Mouse (Mus musculus): ENCODE data around the gene Sco1. TPM values are rescaled to one million over a fixed set of nuclear protein-coding genes. Genes with fewer than 3 reads are reported as not detected.
"Not testable (repeated sequence)": the region's sequence is repeated elsewhere in the genome, so short reads cannot be mapped to it uniquely, and the experiment has no call there.

Sco1 gene
- 23.7 and 26.4 TPM in 2 replicates for polyA plus RNA-seq (2016; fragmentation: Nextera tagmentation; extraction: Ambion mirVana)

DNA sequence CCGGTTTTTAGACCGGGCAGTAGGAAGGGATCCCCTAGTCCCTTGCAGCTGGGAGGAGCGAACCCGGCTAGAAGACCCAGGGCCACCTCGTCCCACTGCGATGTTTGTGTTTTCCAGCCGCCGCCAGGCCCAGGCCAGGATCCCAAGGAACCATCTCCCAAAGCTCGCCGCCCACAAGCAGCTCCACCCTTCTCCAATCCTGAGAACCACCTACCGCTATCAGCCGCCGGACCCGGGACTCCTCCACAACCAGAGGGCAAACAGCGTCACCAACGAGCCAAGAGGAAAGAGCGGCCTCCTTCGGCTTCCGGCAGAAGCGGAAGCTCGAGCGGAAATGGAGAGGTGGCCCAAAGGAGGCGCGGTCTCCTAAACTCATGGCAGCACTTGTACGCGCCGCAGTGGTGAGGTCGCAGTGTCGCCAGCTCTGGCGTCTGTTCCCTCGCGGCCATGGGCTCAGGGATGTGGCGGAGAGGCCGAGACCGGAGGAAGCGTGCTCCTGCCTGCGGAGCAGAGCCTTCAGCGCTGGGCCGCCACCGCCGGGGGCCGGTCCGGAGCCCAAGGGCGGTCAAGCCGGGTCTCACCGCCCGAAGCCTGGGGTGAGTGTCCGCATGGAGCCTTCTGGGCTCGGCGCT, at the start of gene Sco1, which contains the start of gene Adprm:
TSS of gene Sco1 (plus strand) at position 350 of the 632 bp plus-strand sequence.
TSS of gene Adprm (minus strand) at position 274 of the 632 bp plus-strand sequence.
- Histone ChIP-seq H3K4me1 (peaks cover 20% of the 10 kb centered on the region), H3K9me3 (no peaks in the 10 kb centered on the region), H3K27ac (replicated peaks) (peak within 1 kb of the TSS; percentile 86), H3K36me3 (replicated peaks) (peaks cover 55% of the 10 kb centered on the region), H3K27me3 (replicated peaks; ENCODE audit: low read depth, poor library complexity, severe bottlenecking) (no peaks in the 10 kb centered on the region), H3K4me3 (peak within 1 kb of the TSS; percentile 88)
- DNase-seq (ENCODE audit: low spot score): peak; percentile 89
- under 1% methylated on average over 50 of the region's 50 CpGs for WGBS

DNA sequence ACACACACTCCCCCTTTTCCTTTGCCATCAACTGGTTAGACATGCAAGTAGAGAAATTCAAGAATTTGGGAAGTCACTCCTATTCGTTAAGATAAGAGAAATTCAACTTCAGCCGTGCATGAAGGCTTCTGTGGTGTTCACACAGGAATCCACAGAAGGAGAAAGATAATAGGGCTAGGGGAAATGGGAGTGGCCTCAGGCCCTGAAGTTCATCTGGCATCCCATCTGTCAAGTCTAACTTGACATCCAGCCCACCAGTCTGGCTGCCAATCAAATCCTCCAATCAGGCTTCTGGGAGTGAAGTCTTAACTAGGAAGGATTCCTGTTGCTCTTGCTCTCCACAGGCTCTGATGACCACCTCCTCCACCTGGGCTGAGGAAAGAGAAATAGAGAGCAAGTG, 49.6 kb upstream of the Sco1 start:
- no peaks in the 10 kb centered on the region for H3K9me3 ChIP-seq
- no peaks in the 10 kb centered on the region for H3K36me3 ChIP-seq (replicated peaks)
- no peak overlapping the region for H3K4me3 ChIP-seq
- H3K27ac ChIP-seq (replicated peaks): no peak overlapping the region
- H3K27me3 ChIP-seq (replicated peaks; ENCODE audit: low read depth, poor library complexity, severe bottlenecking): no peaks in the 10 kb centered on the region
- DNase-seq (ENCODE audit: low spot score): no peak
- peaks cover 29% of the 10 kb centered on the region for H3K4me1 ChIP-seq
- WGBS: 75% methylated on average over 2 of the region's 2 CpGs

DNA sequence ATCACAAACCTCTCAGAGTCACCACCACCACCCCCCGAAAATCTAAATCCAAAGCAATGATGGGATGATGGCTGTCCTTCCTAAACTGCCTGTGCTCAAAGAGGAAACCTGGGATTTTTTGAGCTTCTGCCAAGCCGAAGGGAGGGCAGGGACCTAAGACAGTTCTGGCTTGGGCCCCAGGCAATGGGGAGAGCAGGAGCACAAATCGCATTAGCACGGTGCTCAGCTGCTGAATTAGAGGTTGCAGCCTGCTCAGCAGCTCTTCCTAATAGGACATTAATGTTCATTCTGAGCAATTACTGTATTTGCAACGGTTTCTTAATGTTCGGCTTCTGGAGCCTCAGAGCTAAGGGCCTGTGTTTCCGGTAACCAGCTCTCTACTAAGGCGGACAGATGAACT, 44.5 kb upstream of the Sco1 start:
- Histone ChIP-seq H3K4me3 (no peak overlapping the region), H3K27me3 (replicated peaks; ENCODE audit: low read depth, poor library complexity, severe bottlenecking) (peaks cover 5% of the 10 kb centered on the region; the same call in 1 of the 2 replicates), H3K27ac (replicated peaks) (no peak overlapping the region), H3K4me1 (peaks cover 25% of the 10 kb centered on the region), H3K9me3 (no peaks in the 10 kb centered on the region), H3K36me3 (replicated peaks) (no peaks in the 10 kb centered on the region)
- 65% methylated on average over 8 of the region's 8 CpGs for WGBS
- DNase-seq (ENCODE audit: low spot score): no peak

DNA sequence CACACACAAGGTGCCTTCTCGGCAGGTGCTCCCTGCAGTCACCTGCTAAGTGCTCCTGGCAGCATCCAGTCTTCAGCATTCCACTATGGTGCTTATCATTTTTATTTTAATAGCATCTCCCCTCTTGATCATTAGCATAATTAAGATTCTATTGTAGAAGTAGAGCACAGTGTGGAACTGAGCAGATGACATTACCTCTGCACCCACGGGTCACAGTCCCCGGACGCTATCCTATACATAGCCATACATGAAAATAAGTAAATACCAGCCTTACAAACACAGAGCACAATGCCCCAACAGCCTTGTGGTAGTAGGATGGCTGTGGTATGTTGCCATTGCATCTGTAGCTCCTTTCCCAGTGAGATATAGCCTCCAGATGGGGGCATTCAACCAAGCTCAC, 43.9 kb upstream of the Sco1 start:
- WGBS: 92% methylated on average over 4 of the region's 4 CpGs
- no peaks in the 10 kb centered on the region for H3K9me3 ChIP-seq
- no peak for DNase-seq (ENCODE audit: low spot score)
- H3K4me3 ChIP-seq: no peak overlapping the region
- no peak overlapping the region for H3K27ac ChIP-seq (replicated peaks)
- no peaks in the 10 kb centered on the region for H3K36me3 ChIP-seq (replicated peaks)
- H3K4me1 ChIP-seq: peaks cover 21% of the 10 kb centered on the region
- H3K27me3 ChIP-seq (replicated peaks; ENCODE audit: low read depth, poor library complexity, severe bottlenecking): peaks cover 5% of the 10 kb centered on the region; the same call in 1 of the 2 replicates

DNA sequence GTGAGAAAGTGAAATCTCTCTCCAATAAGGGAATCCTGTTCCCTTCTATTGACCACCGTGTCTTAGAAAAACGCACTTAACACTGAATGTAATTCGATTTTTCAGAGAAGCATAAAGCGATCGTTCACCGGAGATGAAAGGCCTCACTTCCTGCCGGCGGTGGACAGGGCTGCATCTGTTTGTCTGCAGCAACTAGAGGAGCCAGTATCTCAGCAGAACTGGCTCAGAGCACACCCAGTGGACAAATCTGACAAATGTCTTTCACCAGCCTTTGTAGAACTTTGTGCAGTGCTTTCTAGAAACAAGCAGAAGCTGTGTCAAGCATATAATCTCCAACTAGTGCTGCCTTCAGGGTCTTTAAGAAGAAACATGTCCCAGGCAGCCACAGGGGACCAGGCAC, 42.0 kb upstream of the Sco1 start:
- WGBS: 8% methylated on average over 8 of the region's 8 CpGs
- H3K27ac ChIP-seq (replicated peaks): peak overlapping the region; percentile 68
- H3K36me3 ChIP-seq (replicated peaks): no peaks in the 10 kb centered on the region
- H3K4me3 ChIP-seq: no peak overlapping the region
- peaks cover 21% of the 10 kb centered on the region for H3K4me1 ChIP-seq
- peaks cover 5% of the 10 kb centered on the region; the same call in 1 of the 2 replicates for H3K27me3 ChIP-seq (replicated peaks; ENCODE audit: low read depth, poor library complexity, severe bottlenecking)
- no peaks in the 10 kb centered on the region for H3K9me3 ChIP-seq
- DNase-seq (ENCODE audit: low spot score): peak; percentile 47

DNA sequence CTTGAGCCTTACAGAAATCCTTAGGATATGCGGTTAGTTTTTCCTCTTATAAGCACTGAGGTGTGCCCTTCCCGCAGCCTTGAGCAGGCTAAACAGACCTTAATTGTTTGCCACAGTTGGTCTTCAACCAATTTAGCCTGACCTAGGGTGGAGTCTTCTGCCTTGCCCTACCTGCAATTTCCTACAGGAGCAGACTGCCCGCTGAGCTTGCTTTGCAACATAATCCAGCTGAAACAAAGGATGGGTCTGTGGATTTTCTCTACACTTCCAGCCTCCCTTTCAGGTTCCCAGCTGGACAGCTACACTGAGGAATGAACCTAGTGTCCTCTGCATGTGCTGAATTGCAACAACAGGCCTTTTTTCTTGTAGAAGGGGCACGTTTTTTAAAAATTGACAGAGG, 40.8 kb upstream of the Sco1 start:
- Histone ChIP-seq H3K27me3 (replicated peaks; ENCODE audit: low read depth, poor library complexity, severe bottlenecking) (peaks cover 5% of the 10 kb centered on the region), H3K36me3 (replicated peaks) (no peaks in the 10 kb centered on the region), H3K4me3 (no peak overlapping the region), H3K27ac (replicated peaks) (no peak overlapping the region), H3K4me1 (peaks cover 21% of the 10 kb centered on the region), H3K9me3 (no peaks in the 10 kb centered on the region)
- DNase-seq (ENCODE audit: low spot score): no peak
- 10% methylated on average over 4 of the region's 4 CpGs for WGBS

DNA sequence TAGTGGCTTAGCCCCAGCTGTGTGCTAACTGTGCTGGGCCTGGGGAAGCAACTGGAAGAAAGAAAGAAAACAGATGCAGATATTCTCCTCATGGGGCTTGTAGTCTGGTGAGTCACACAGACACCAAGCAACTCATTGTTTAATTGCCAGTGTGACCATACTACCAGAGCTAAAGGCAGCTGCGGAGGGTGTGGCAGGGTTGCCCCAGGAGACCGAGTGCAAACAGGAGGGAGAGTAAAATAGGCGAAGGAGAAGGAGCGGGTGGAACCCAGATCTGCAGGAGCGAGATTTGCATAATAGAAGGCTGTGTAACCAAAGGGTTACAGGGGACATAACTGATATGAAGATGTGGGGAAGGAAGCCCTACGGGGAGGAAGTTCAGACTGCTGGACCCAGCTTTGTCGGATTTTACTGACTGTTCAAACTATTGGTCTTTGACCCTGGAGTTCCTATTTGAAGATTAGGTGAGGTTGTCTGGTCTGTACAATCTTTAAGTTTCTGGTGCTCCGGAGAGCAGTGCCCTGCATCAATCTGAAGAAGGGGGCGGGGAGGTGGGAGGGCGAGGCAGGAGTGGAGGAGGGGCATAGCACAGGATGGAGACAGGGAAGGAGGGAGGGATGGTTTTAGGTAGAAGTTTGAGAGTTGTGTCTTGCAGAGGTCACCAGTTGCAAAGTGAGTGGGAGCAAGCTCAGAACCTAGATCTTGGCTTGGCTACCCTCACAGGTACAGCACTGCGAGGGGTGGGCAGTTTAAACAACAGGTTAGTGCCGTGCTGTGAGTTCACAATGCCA, 34.5 kb upstream of the Sco1 start:
- peaks cover 20% of the 10 kb centered on the region for H3K27me3 ChIP-seq (replicated peaks; ENCODE audit: low read depth, poor library complexity, severe bottlenecking)
- H3K4me3 ChIP-seq: peak overlapping the region; percentile 30
- no peak overlapping the region for H3K27ac ChIP-seq (replicated peaks)
- no peak for DNase-seq (ENCODE audit: low spot score)
- no peaks in the 10 kb centered on the region for H3K36me3 ChIP-seq (replicated peaks)
- peaks cover 17% of the 10 kb centered on the region for H3K4me1 ChIP-seq
- 9% methylated on average over 12 of the region's 12 CpGs for WGBS
- H3K9me3 ChIP-seq: no peaks in the 10 kb centered on the region

DNA sequence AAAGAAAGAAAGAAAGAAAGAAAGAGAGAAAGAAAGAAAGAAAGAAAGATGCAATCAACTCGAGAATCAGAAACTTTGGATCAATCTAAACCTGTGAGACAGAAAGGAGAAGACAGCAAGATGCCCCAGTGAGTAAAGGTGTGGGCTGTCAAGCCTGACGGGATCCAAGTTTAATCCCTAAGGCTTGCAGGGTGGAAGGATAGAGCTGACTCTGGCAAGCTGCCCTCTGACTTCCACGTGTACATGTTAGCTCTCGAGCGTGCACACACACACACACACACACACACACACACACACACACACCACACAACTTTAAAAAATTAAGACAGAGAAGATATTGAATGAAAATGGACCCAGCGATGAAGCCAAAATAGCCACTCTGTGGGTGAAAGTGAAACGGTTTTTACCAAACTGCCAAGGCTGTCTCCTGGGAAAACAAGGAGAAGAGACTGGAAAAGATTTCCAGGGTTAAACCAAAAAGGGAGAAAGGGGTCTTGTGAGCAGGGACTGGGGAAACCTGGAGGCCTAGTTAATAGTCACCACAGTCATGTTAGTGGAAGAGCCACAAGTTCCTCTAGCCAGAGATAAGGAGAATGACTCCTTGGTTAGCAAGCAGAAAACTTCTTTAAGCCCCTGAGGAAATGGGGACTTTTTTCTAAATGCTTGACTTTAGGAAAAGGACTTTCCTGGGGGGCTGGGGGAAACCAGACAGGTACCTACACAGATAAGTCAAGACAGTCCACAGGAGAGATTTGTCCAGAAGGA, 32.6 kb upstream of the Sco1 start:
- 61% methylated on average over 7 of the region's 7 CpGs for WGBS
- H3K27me3 ChIP-seq (replicated peaks; ENCODE audit: low read depth, poor library complexity, severe bottlenecking): peaks cover 32% of the 10 kb centered on the region
- H3K36me3 ChIP-seq (replicated peaks): no peaks in the 10 kb centered on the region
- peaks cover 17% of the 10 kb centered on the region for H3K4me1 ChIP-seq
- no peaks in the 10 kb centered on the region for H3K9me3 ChIP-seq
- no peak overlapping the region for H3K4me3 ChIP-seq
- no peak overlapping the region for H3K27ac ChIP-seq (replicated peaks)
- no peak for DNase-seq (ENCODE audit: low spot score)

DNA sequence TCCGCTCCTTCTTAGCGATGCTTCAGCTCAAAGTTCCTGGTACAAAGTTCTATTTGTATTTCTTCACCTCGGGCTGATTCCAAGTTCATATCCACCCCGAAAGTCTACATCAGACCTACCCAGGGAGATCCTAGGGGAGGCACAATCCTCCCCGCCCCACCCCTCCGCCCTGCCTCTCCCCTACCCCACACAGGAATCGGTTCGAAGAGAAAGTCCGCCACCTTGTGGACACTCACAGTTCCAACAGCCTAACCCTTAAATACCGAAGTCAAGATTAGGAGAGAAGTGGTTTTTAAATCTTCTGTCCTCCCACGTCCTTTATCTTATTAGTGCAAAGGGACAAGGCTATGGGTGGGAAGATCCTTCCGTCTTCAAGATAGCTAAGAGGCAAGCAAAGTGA, 31.5 kb upstream of the Sco1 start:
- Histone ChIP-seq H3K27me3 (replicated peaks; ENCODE audit: low read depth, poor library complexity, severe bottlenecking) (peaks cover 32% of the 10 kb centered on the region), H3K27ac (replicated peaks) (no peak overlapping the region), H3K4me1 (peaks cover 24% of the 10 kb centered on the region), H3K9me3 (no peaks in the 10 kb centered on the region), H3K4me3 (peak overlapping the region; percentile 37; the same call in 1 of the 2 replicates), H3K36me3 (replicated peaks) (no peaks in the 10 kb centered on the region)
- DNase-seq (ENCODE audit: low spot score): peak; percentile 77
- 4% methylated on average over 12 of the region's 12 CpGs for WGBS

DNA sequence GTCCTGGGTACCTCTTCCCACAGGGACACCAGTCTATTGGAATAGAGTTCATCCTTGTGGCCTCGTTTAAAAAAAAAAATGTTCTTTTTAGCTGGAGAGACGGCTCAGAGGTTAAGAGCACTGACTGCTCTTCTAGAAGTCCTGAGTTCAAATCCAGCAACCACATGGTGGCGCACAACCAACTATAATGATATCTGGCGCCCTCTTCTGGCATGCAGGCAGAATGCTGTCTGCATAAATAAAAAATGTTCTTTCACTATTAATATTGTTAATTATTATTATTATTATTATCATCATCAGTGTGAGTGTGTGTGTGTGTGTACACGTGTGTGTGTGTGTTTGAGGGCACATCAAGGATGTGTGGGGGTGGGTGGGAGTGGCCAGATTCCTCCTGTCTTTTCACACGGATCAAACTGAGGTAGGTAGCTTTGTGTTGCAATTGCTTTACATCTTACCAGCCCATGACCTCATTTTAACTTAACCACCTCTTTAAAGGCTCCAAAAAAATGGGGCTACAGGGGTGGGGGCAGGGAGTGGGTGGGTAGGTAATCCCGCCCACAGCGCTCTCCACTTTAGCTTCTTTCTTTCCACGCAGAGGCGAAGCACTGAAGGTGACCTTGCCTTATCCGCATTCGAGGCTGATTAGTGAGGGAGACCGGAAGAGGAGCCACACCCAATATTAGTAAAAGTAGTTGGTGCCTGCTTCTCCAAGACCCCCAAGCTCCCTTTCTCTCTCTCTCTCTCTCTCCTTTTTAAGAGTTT, 29.9 kb upstream of the Sco1 start:
- no peak overlapping the region for H3K27ac ChIP-seq (replicated peaks)
- WGBS: 87% methylated on average over 13 of the region's 13 CpGs
- peaks cover 32% of the 10 kb centered on the region for H3K27me3 ChIP-seq (replicated peaks; ENCODE audit: low read depth, poor library complexity, severe bottlenecking)
- H3K36me3 ChIP-seq (replicated peaks): no peaks in the 10 kb centered on the region
- no peaks in the 10 kb centered on the region for H3K9me3 ChIP-seq
- DNase-seq (ENCODE audit: low spot score): no peak
- no peak overlapping the region for H3K4me3 ChIP-seq
- peaks cover 24% of the 10 kb centered on the region for H3K4me1 ChIP-seq

DNA sequence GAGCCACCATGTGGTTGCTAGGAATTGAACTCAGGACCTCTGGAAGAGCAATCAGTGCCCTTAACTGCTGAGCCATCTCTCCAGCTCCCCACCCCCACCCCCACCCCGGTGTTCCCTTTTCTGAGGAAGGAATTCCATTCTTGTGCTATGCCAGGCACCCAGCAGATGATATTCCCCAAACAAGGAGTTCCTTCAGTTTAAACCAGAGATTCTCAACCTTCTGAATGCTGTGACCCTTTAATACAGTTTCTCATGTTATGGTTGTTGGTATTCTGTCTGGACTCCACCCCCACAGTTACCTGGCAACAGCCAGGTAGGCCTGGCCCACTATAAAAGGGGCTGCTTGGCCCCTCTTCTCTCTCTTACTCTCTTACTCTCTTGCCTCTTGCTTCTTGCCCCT, 29.3 kb upstream of the Sco1 start:
- WGBS: 56% methylated on average over 1 of the region's 1 CpGs
- H3K9me3 ChIP-seq; H3K4me3 ChIP-seq; H3K27ac ChIP-seq (replicated peaks); H3K36me3 ChIP-seq (replicated peaks); DNase-seq (ENCODE audit: low spot score): not testable (repeated sequence)
- peaks cover 32% of the 10 kb centered on the region for H3K27me3 ChIP-seq (replicated peaks; ENCODE audit: low read depth, poor library complexity, severe bottlenecking)
- peaks cover 18% of the 10 kb centered on the region for H3K4me1 ChIP-seq

DNA sequence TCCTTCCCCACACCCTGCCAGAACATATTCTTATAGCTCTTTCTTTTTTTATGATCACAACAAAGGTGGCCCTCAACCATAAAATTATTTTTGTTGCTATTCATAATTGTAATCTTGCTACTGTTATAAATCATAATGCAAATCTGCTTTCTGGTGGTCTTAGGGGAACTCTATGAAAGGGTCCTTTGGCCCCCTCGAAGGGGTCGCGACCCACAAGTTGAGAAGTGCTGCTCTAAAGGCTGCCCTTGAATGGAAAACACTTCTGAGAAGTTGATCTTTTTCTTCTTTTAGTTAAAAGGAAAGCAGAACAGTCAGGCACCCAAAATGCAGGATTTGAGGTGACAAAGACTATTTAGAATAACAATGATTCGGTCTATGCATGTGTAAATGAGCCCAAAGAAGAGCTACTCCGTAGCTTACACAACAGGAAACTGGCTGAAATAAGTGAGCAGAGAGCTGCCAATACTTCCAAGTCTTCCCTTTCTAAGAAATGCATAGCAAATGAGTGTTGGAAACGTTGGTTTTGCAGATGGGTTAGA, 28.6 kb upstream of the Sco1 start:
- no peaks in the 10 kb centered on the region for H3K36me3 ChIP-seq (replicated peaks)
- H3K27me3 ChIP-seq (replicated peaks; ENCODE audit: low read depth, poor library complexity, severe bottlenecking): peaks cover 26% of the 10 kb centered on the region
- no peak for DNase-seq (ENCODE audit: low spot score)
- 28% methylated on average over 6 of the region's 6 CpGs for WGBS
- H3K4me3 ChIP-seq: no peak overlapping the region
- H3K4me1 ChIP-seq: peaks cover 12% of the 10 kb centered on the region
- H3K9me3 ChIP-seq: no peaks in the 10 kb centered on the region
- H3K27ac ChIP-seq (replicated peaks): no peak overlapping the region

All from embryonic facial prominence, embryonic 10.5 days (tissue).